Mouse (Mus musculus) limb, embryonic 14.5 days (tissue): ENCODE results near the gene Kcnh6. TPM values are rescaled to one million over a fixed set of nuclear protein-coding genes. Genes with fewer than 3 reads are reported as not detected.

Experiments used
- ATAC-seq: fragments of 200-750 bp; cut with Nextera tagmentation; 2 replicates; pipeline ENCODE4 v1.8.0; 2017; ENCODE audit warnings: low read depth, moderate number of reproducible peaks, moderate TSS enrichment; ENCODE audit not compliant: low FRiP score
- DNase-seq: peaks from one replicate; pipeline ENCODE4 v3.0.0-alpha.2; 2015; ENCODE audit warnings: low spot score
- H3K27ac ChIP-seq: fragments of 300-500 bp; sonication (generic); replicated peaks from 2 replicates; pipeline ENCODE4 v1.5.1; 2014; ENCODE audit warnings: low read depth, mild to moderate bottlenecking, low read length, moderate library complexity, mixed read lengths
- H3K27me3 ChIP-seq: fragments of 300-500 bp; sonication (generic); 2 replicates; pipeline ENCODE4 v1.6.1; 2014; ENCODE audit warnings: low read length, mixed read lengths; ENCODE audit not compliant: control insufficient read depth, insufficient read depth
- H3K36me3 ChIP-seq: fragments of 300-500 bp; sonication (generic); 2 replicates; pipeline ENCODE4 v1.6.1; 2014; ENCODE audit warnings: mild to moderate bottlenecking, low read length, moderate library complexity, mixed read lengths; ENCODE audit not compliant: control insufficient read depth, insufficient read depth
- H3K4me1 ChIP-seq: fragments of 300-500 bp; sonication (generic); 2 replicates; pipeline ENCODE4 v1.6.1; 2014; ENCODE audit warnings: antibody characterized with exemption, low read length, mixed read lengths; ENCODE audit not compliant: control insufficient read depth, insufficient read depth
- H3K4me2 ChIP-seq: fragments of 300-500 bp; sonication (generic); replicated peaks from 2 replicates; pipeline ENCODE4 v1.6.1; 2014; ENCODE audit warnings: low read depth, mild to moderate bottlenecking, low read length, moderate library complexity; ENCODE audit not compliant: severe bottlenecking
- H3K4me3 ChIP-seq: fragments of 300-500 bp; sonication (generic); replicated peaks from 2 replicates; pipeline ENCODE4 v1.5.1; 2014; ENCODE audit warnings: low read length
- H3K9ac ChIP-seq: fragments of 300-500 bp; sonication (generic); 2 replicates; pipeline ENCODE4 v1.6.1; 2014; ENCODE audit warnings: mild to moderate bottlenecking, low read depth, low read length, moderate library complexity; ENCODE audit not compliant: severe bottlenecking
- H3K9me3 ChIP-seq: fragments of 300-500 bp; sonication (generic); 2 replicates; pipeline ENCODE4 v1.6.1; 2016; ENCODE audit warnings: low read length; ENCODE audit not compliant: control insufficient read depth
- POLR2A ChIP-seq: fragments of 200-500 bp; IDR thresholded peaks from 2 replicates; pipeline ENCODE4 v1.8.0; 2012; ENCODE audit warnings: inconsistent platforms, mild to moderate bottlenecking, moderate library complexity, borderline replicate concordance; ENCODE audit not compliant: insufficient read depth, insufficient read length; ENCODE audit errors: extremely low read depth
- WGBS: fragments of 180-500 bp; shearing (Covaris S2); extraction: QIAGEN DNeasy Blood & Tissue Kit; methylation state at CpG from one replicate; pipeline ENCODE4 v1.1.7; 2014; 5-methylcytosine and 5-hydroxymethylcytosine counted together
- polyA plus RNA-seq, 2 experiments: library from polyadenylated mRNA; depleted of rRNA in 1 of 2; stranded (reverse) in 1 of 2; unstranded in 1 of 2; fragments of >200 nt; fragmentation: Nextera tagmentation in 1 of 2; extraction: Ambion mirVana in 1 of 2; gene quantifications; 2 replicates each; pipeline versions ENCODE4 v1.2.1 to v1.2.3; 2012 to 2014

The Kcnh6 gene
- polyA plus RNA-seq (2012; rRNA removed) (0.20 and 0.32 TPM in 2 replicates), polyA plus RNA-seq (2014; fragmentation: Nextera tagmentation; extraction: Ambion mirVana) (0.23 and 0.32 TPM in 2 replicates)

GRCm38 (mm10) chr11:106007821-106008220 lies at the start of gene Kcnh6:
TSS of gene Kcnh6 (plus strand) at chr11:106008124.
- H3K4me1 ChIP-seq, result peaks cover 4% of the 10 kb centered on the region; the same call in 1 of the 2 replicates
- peak within 1 kb of the TSS; percentile 21; the same call in 1 of the 2 replicates for H3K4me3 ChIP-seq
- ATAC-seq, result no peak; the same call in 1 of the 2 replicates
- no peaks in the 10 kb centered on the region for H3K36me3 ChIP-seq
- 1% methylated on average over 24 of the region's 25 CpGs for WGBS
- H3K4me2 ChIP-seq, result peak within 1 kb of the TSS; percentile 56
- no peak within 1 kb of the TSS for H3K27ac ChIP-seq
- H3K9me3 ChIP-seq, result no peaks in the 10 kb centered on the region
- H3K27me3 ChIP-seq, result no peaks in the 10 kb centered on the region; the same call in 1 of the 2 replicates
- peak; percentile 64 for DNase-seq
- TF ChIP-seq POLR2A, result no peak
- no peak within 1 kb of the TSS for H3K9ac ChIP-seq

- no peak for TF ChIP-seq POLR2A
- no peak overlapping the region for H3K9ac ChIP-seq
- H3K4me1 ChIP-seq, result no peaks in the 10 kb centered on the region
- DNase-seq, result no peak
- H3K4me2 ChIP-seq, result no peak overlapping the region
- WGBS, result 56% methylated on average over 1 of the region's 1 CpGs
- ATAC-seq, result no peak
- no peak overlapping the region for H3K27ac ChIP-seq
- no peaks in the 10 kb centered on the region for H3K9me3 ChIP-seq
- no peaks in the 10 kb centered on the region for H3K36me3 ChIP-seq
- H3K4me3 ChIP-seq, result no peak overlapping the region
- no peaks in the 10 kb centered on the region for H3K27me3 ChIP-seq
Observed at GRCm38 (mm10) chr11:105958566-105958965, 49.4 kb upstream of the Kcnh6 start.

DNA sequence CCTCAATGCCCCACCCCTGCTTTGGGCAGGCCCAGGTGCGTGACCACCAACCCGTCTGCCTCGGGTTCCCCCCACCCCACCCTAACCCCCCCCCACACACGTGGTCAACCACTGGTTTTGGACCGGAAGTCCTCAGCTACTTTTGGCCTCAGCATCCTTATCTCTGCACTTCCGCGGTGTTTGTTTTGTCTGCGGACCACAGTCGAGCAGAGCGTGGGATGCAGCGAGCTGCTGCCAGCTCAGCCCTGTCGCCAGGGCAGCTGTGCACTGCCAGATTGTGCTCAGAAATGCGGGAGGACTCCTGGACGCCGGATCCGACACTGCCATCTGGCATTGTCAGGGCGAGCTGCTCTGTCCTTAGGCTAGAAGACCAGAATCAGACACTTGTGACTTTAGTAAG lies 48.6 kb upstream of the Kcnh6 start:
- no peak for DNase-seq
- H3K9ac ChIP-seq, result no peak overlapping the region
- H3K4me3 ChIP-seq, result no peak overlapping the region
- H3K27ac ChIP-seq, result no peak overlapping the region
- WGBS, result 63% methylated on average over 17 of the region's 17 CpGs
- H3K9me3 ChIP-seq, result no peaks in the 10 kb centered on the region
- no peaks in the 10 kb centered on the region for H3K36me3 ChIP-seq
- no peaks in the 10 kb centered on the region for H3K4me1 ChIP-seq
- H3K27me3 ChIP-seq, result no peaks in the 10 kb centered on the region
- no peak overlapping the region for H3K4me2 ChIP-seq
- no peak for TF ChIP-seq POLR2A
- ATAC-seq, result no peak

DNA sequence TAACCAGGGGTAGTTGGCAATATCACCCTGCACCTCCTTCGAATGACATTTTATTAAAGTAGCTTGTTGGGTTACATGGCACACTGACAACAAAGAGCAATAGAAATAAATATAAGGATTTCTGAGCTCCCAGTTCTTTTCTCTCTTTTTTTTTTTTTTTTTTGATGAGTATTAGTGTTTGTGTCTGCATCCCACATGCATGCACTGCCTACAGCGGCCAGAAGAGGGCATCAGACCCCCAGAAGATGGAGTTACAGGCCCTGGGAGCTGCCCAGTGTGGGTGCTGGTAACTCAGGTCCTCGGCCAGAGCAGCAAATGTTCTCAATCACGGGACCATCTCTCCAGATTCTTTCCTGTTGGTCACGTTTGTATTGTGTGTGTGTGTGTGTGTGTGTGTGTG lies 43.2 kb upstream of the Kcnh6 start:
- Histone ChIP-seq H3K27me3 (peaks cover 25% of the 10 kb centered on the region), H3K4me3 (no peak overlapping the region), H3K9me3 (no peaks in the 10 kb centered on the region), H3K9ac (no peak overlapping the region), H3K4me2 (no peak overlapping the region), H3K27ac (no peak overlapping the region), H3K4me1 (no peaks in the 10 kb centered on the region), H3K36me3 (no peaks in the 10 kb centered on the region)
- DNase-seq (no peak), ATAC-seq (no peak)
- whole genome bisulfite sequencing, result 65% methylated on average over 5 of the region's 5 CpGs
- TF ChIP-seq POLR2A, result no peak

GRCm38 (mm10) chr11:105966288-105966687 lies 41.6 kb upstream of the Kcnh6 start:
- H3K27ac ChIP-seq, result no peak overlapping the region
- no peak for TF ChIP-seq POLR2A

More at GRCm38 (mm10) chr11:105966288-105966687, 41.6 kb upstream of the Kcnh6 start:
- DNase-seq, result no peak
- H3K4me1 ChIP-seq, result no peaks in the 10 kb centered on the region
- no peak overlapping the region for H3K4me3 ChIP-seq
- WGBS, result 67% methylated on average over 4 of the region's 4 CpGs
- no peaks in the 10 kb centered on the region for H3K9me3 ChIP-seq
- H3K36me3 ChIP-seq, result no peaks in the 10 kb centered on the region
- ATAC-seq, result no peak
- peaks cover 25% of the 10 kb centered on the region for H3K27me3 ChIP-seq
- H3K4me2 ChIP-seq, result no peak overlapping the region
- no peak overlapping the region for H3K9ac ChIP-seq
